Mouse (Mus musculus) CD4-positive helper T cell, adult 2 months (primary cell): ENCODE measurements around the gene Egfl6.

Source experiments
- DNase-seq: peaks from one replicate; pipeline ENCODE4 v3.0.0-alpha.2; 2012; ENCODE audit warnings: low read depth, missing footprints, low spot score

The Egfl6 gene

GRCm38 (mm10) chrX:166584947-166585824 lies at the start of gene Egfl6:
Egfl6 (minus strand) TSS chrX:166585720.
- DNase-seq: no peak

GRCm38 (mm10) chrX:166626866-166627570 lies 41.5 kb upstream of the Egfl6 start:
- no peak for DNase-seq

- DNase-seq: no peak
These were observed 40.7 kb upstream of the Egfl6 start for GRCm38 (mm10) chrX:166626174-166626573.

GRCm38 (mm10) chrX:166623176-166623575 lies 37.7 kb upstream of the Egfl6 start:
- no peak for DNase-seq

GRCm38 (mm10) chrX:166621560-166622301 lies 36.2 kb upstream of the Egfl6 start:
- DNase-seq: no peak

GRCm38 (mm10) chrX:166620900-166621299 lies 35.4 kb upstream of the Egfl6 start:
- no peak for DNase-seq

- no peak for DNase-seq
These were observed 33.6 kb upstream of the Egfl6 start for GRCm38 (mm10) chrX:166619084-166619483.

- DNase-seq: no peak
These were observed 29.7 kb upstream of the Egfl6 start for GRCm38 (mm10) chrX:166615191-166615590.

- no peak for DNase-seq
These were observed 9.4 kb downstream of the Egfl6 start for GRCm38 (mm10) chrX:166576111-166576510.

- no peak for DNase-seq
These were observed 19.5 kb downstream of the Egfl6 start for GRCm38 (mm10) chrX:166565983-166566382.

GRCm38 (mm10) chrX:166565401-166565800 lies 20.1 kb downstream of the Egfl6 start:
- no peak for DNase-seq

GRCm38 (mm10) chrX:166564900-166565299 lies 20.6 kb downstream of the Egfl6 start:
- no peak for DNase-seq

- no peak for DNase-seq
These were observed 26.2 kb downstream of the Egfl6 start for GRCm38 (mm10) chrX:166559333-166559732.

GRCm38 (mm10) chrX:166552355-166552754 lies 33.2 kb downstream of the Egfl6 start:
- DNase-seq: no peak

GRCm38 (mm10) chrX:166546495-166546894 lies 39.0 kb downstream of the Egfl6 start:
- no peak for DNase-seq

GRCm38 (mm10) chrX:166535138-166535537 lies 50.4 kb downstream of the Egfl6 start:
- DNase-seq: no peak

- DNase-seq: no peak
These were observed 52.1 kb downstream of the Egfl6 start for GRCm38 (mm10) chrX:166533432-166533831.

- no peak for DNase-seq
These were observed 53.8 kb downstream of the Egfl6 start for GRCm38 (mm10) chrX:166531671-166532070.

- DNase-seq: no peak
These were observed 57.4 kb downstream of the Egfl6 start for GRCm38 (mm10) chrX:166528126-166528525.

- DNase-seq: no peak
These were observed 59.7 kb downstream of the Egfl6 start for GRCm38 (mm10) chrX:166525637-166526315.

- DNase-seq: no peak
These were observed 64.7 kb downstream of the Egfl6 start for GRCm38 (mm10) chrX:166520782-166521181.
